Mouse (Mus musculus): ENCODE measurements around the gene Clybl. TPM values are rescaled to one million over a fixed set of nuclear protein-coding genes. Genes with fewer than 3 reads are reported as not detected.
A peak's percentile ranks its signal among the peaks of the same experiment; 100 is the strongest.

Clybl gene
- polyA plus RNA-seq, 1 experiment from 2014 or later = 30.0 TPM

- Histone ChIP-seq H3K36me3 (no peaks in the 10 kb centered on the region), H3K9ac (no peak overlapping the region), H3K4me2 (no peak overlapping the region), H3K4me3 (no peak overlapping the region), H3K27ac (no peak overlapping the region), H3K4me1 (no peaks in the 10 kb centered on the region), H3K9me3 (replicated peaks) (no peaks in the 10 kb centered on the region), H3K27me3 (replicated peaks) (peaks cover 6% of the 10 kb centered on the region; the same call in 1 of the 2 replicates)
- no peak for ATAC-seq
- 65% methylated on average over 3 of the region's 3 CpGs for WGBS (ENCODE audit: insufficient replicate concordance)
These were observed 246.2 kb downstream of the Clybl start for GRCm38 (mm10) chr14:122427654-122428053.

- Histone ChIP-seq H3K9me3 (replicated peaks) (no peaks in the 10 kb centered on the region), H3K27me3 (replicated peaks) (peaks cover 8% of the 10 kb centered on the region; the same call in 1 of the 2 replicates), H3K27ac (no peak overlapping the region), H3K36me3 (no peaks in the 10 kb centered on the region), H3K4me3 (no peak overlapping the region), H3K4me2 (no peak overlapping the region), H3K4me1 (no peaks in the 10 kb centered on the region), H3K9ac (no peak overlapping the region)
- 45% methylated on average over 3 of the region's 3 CpGs for WGBS (ENCODE audit: insufficient replicate concordance)
- no peak for ATAC-seq
These were observed 251.1 kb downstream of the Clybl start for GRCm38 (mm10) chr14:122432558-122432957.

GRCm38 (mm10) chr14:122434039-122434438 lies 252.5 kb downstream of the Clybl start:
- H3K9me3 ChIP-seq (replicated peaks) = no peaks in the 10 kb centered on the region
- no peak overlapping the region for H3K4me3 ChIP-seq
- 77% methylated on average over 10 of the region's 10 CpGs for WGBS (ENCODE audit: insufficient replicate concordance)
- H3K4me2 ChIP-seq = no peak overlapping the region
- no peak overlapping the region for H3K9ac ChIP-seq
- H3K36me3 ChIP-seq = no peaks in the 10 kb centered on the region
- H3K4me1 ChIP-seq = no peaks in the 10 kb centered on the region
- ATAC-seq = no peak
- peaks cover 9% of the 10 kb centered on the region; the same call in 1 of the 2 replicates for H3K27me3 ChIP-seq (replicated peaks)
- no peak overlapping the region for H3K27ac ChIP-seq

GRCm38 (mm10) chr14:122436850-122437249 lies 255.3 kb downstream of the Clybl start:
- Histone ChIP-seq H3K9me3 (replicated peaks) (no peaks in the 10 kb centered on the region), H3K9ac (no peak overlapping the region), H3K36me3 (no peaks in the 10 kb centered on the region), H3K4me1 (no peaks in the 10 kb centered on the region), H3K4me2 (no peak overlapping the region), H3K27ac (no peak overlapping the region), H3K27me3 (replicated peaks) (peaks cover 19% of the 10 kb centered on the region; the same call in 1 of the 2 replicates), H3K4me3 (no peak overlapping the region)
- 74% methylated on average over 10 of the region's 10 CpGs for WGBS (ENCODE audit: insufficient replicate concordance)
- no peak for ATAC-seq

- Histone ChIP-seq H3K9ac (no peak overlapping the region), H3K27me3 (replicated peaks) (peaks cover 78% of the 10 kb centered on the region), H3K4me1 (no peaks in the 10 kb centered on the region), H3K4me2 (peak overlapping the region; percentile 57), H3K27ac (no peak overlapping the region), H3K36me3 (no peaks in the 10 kb centered on the region), H3K9me3 (replicated peaks) (no peaks in the 10 kb centered on the region), H3K4me3 (no peak overlapping the region)
- 7% methylated on average over 29 of the region's 29 CpGs for WGBS (ENCODE audit: insufficient replicate concordance)
- no peak for ATAC-seq
These were observed 268.3 kb downstream of the Clybl start for GRCm38 (mm10) chr14:122449601-122450495.

DNA sequence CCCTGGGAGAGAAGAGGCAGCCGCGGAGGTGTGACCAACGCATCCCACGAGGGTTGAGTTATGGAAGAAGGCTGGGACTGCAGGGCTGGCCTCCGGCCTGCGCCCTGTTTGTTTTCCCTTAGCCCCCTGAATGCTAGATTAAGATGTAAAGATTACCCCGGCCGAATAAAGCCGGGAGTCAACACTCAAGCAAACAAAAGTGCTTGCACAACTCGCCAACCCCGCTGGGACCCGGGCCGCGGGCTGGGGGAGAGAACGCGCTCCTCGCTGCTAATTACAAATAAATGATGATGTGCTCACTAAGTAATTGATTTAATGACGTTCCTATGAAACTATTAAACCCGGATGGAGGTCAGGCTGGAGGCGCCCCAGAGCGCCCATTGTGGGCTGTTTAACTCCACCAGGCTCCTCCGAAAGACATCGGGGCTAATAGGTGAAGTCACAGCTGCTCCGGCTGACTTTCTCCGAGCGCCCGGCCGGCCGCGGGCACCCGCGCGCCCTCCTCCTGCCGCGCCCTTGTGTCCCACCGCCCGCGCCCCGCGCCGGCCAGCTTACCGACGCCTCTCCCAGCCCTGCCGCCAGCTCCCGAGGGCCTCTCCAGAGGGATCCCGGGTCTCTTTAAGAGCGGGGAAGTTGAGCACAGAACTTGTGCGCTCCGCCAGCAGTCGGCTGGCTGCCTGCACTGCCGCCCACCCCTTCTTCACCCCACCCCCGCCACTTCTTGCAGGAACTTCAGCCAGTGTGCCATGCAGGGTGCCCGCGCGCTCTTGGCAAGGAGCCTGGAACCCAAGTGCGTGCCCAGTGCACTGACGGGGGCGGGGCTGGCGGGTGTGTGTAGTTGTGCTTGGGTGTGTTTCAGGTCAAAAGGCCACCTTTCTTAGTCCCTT lies 269.2 kb downstream of the Clybl start, which contains the start of gene Gm5089:
Gm5089 (minus strand) TSS at position 620 of the 887 bp plus-strand sequence.
- Histone ChIP-seq H3K27me3 (replicated peaks) (peaks cover 86% of the 10 kb centered on the region), H3K4me3 (peak within 1 kb of the TSS; percentile 41), H3K36me3 (no peaks in the 10 kb centered on the region), H3K9me3 (replicated peaks) (no peaks in the 10 kb centered on the region), H3K9ac (no peak within 1 kb of the TSS), H3K4me2 (peak within 1 kb of the TSS; percentile 57), H3K4me1 (no peaks in the 10 kb centered on the region), H3K27ac (no peak within 1 kb of the TSS)
- ATAC-seq = no peak
- 4% methylated on average over 59 of the region's 59 CpGs for WGBS (ENCODE audit: insufficient replicate concordance)

DNA sequence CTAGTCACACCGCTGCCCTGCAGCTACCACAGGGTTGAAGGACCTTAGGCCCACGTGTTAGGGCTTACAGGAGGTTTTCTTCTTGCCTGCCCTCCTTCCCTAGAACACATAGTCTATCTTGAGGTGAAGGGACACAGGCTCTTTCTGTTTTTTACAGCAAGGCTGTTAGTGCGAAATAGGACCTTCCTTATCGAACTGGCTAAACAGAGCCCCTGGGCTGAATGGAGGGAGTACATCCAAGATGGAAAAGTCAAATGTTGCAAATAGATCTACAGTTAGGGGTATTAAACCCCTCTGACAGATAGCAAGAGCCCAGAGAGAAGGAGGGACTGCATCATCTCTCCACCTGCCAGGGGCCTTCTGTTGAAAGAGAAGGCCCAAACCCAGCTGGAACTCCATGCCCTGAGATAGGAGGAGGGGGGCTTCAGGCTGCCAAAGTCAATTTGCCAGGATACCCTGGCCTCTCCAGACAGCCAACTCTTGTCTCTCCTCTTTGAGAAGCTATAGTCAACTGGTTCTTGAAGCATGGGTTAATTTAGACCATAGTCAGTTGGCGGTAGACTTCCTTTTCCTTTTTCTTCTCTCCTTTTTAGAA lies 270.1 kb downstream of the Clybl start:
- Histone ChIP-seq H3K9ac (no peak overlapping the region), H3K27ac (no peak overlapping the region), H3K9me3 (replicated peaks) (no peaks in the 10 kb centered on the region), H3K4me3 (no peak overlapping the region), H3K4me2 (no peak overlapping the region), H3K27me3 (replicated peaks) (peaks cover 93% of the 10 kb centered on the region), H3K36me3 (no peaks in the 10 kb centered on the region), H3K4me1 (no peaks in the 10 kb centered on the region)
- no peak for ATAC-seq
- WGBS (ENCODE audit: insufficient replicate concordance) = 55% methylated on average over 5 of the region's 5 CpGs

Other genes with a start within 250 kb of the Clybl start
- gene Gpr183, start 216.5 kb upstream of the Clybl start, polyA plus RNA-seq (2016; fragmentation: Nextera tagmentation; extraction: Ambion mirVana) = 1.8 and 2.1 TPM in 2 replicates
- not detected in 2 replicates for gene Timm8a2, start 147.0 kb upstream of the Clybl start, polyA plus RNA-seq (2016; fragmentation: Nextera tagmentation; extraction: Ambion mirVana)
- 91.1 and 92.6 TPM in 2 replicates for gene Tm9sf2, start 74.7 kb upstream of the Clybl start, polyA plus RNA-seq (2016; fragmentation: Nextera tagmentation; extraction: Ambion mirVana)